Mouse (Mus musculus): ENCODE results near the gene Cluap1. TPM values are rescaled to one million over a fixed set of nuclear protein-coding genes. Genes with fewer than 3 reads are reported as not detected.

Cluap1 gene
- 13.2 and 13.3 TPM in 2 replicates for polyA plus RNA-seq (2014; fragmentation: Nextera tagmentation; extraction: Ambion mirVana)

GRCm38 (mm10) chr16:3908537-3909111 is at the start of gene Cluap1, which contains the start of gene 1700037C18Rik:
Cluap1 (plus strand) TSS chr16:3908801.
1700037C18Rik (minus strand) TSS chr16:3908689.
- Histone ChIP-seq H3K9ac (ENCODE audit: low read depth, low read length) (peak within 1 kb of the TSS; percentile 80), H3K27me3 (ENCODE audit: control insufficient read depth, insufficient read depth, low read length) (no peaks in the 10 kb centered on the region), H3K4me2 (peak within 1 kb of the TSS; percentile 90), H3K4me3 (ENCODE audit: low read depth, low read length) (peak within 1 kb of the TSS; percentile 68), H3K9me3 (replicated peaks; ENCODE audit: control insufficient read depth, low read length) (no peaks in the 10 kb centered on the region), H3K36me3 (ENCODE audit: control insufficient read depth, insufficient read depth, low read length) (peaks cover 19% of the 10 kb centered on the region), H3K27ac (ENCODE audit: low read depth, low read length) (peak within 1 kb of the TSS; percentile 60), H3K4me1 (ENCODE audit: control insufficient read depth, insufficient read depth, low read length) (peaks cover 5% of the 10 kb centered on the region; the same call in 1 of the 2 replicates)
- WGBS (ENCODE audit: insufficient replicate concordance) = under 1% methylated on average over 33 of the region's 33 CpGs
- peak; percentile 97 for ATAC-seq (replicated peaks; ENCODE audit: insufficient number of reproducible peaks, low FRiP score, low TSS enrichment)

- no peaks in the 10 kb centered on the region for H3K27me3 ChIP-seq (ENCODE audit: control insufficient read depth, insufficient read depth, low read length)
- H3K9ac ChIP-seq (ENCODE audit: low read depth, low read length) = no peak overlapping the region
- 84% methylated on average over 4 of the region's 4 CpGs for WGBS (ENCODE audit: insufficient replicate concordance)
- no peaks in the 10 kb centered on the region for H3K9me3 ChIP-seq (replicated peaks; ENCODE audit: control insufficient read depth, low read length)
- no peaks in the 10 kb centered on the region for H3K4me1 ChIP-seq (ENCODE audit: control insufficient read depth, insufficient read depth, low read length)
- no peak overlapping the region for H3K4me3 ChIP-seq (ENCODE audit: low read depth, low read length)
- ATAC-seq (replicated peaks; ENCODE audit: insufficient number of reproducible peaks, low FRiP score, low TSS enrichment) = no peak
- peaks cover 2% of the 10 kb centered on the region for H3K36me3 ChIP-seq (ENCODE audit: control insufficient read depth, insufficient read depth, low read length)
- H3K27ac ChIP-seq (ENCODE audit: low read depth, low read length) = no peak overlapping the region
- no peak overlapping the region for H3K4me2 ChIP-seq
Measured at GRCm38 (mm10) chr16:3859254-3859653, 49.3 kb upstream of the Cluap1 start.

GRCm38 (mm10) chr16:3871815-3872214 is 36.8 kb upstream of the Cluap1 start:
- peaks cover 3% of the 10 kb centered on the region; the same call in 1 of the 2 replicates for H3K4me1 ChIP-seq (ENCODE audit: control insufficient read depth, insufficient read depth, low read length)
- H3K4me2 ChIP-seq = peak overlapping the region; percentile 85
- peak; percentile 5; the same call in 1 of the 2 replicates for ATAC-seq (replicated peaks; ENCODE audit: insufficient number of reproducible peaks, low FRiP score, low TSS enrichment)
- H3K27me3 ChIP-seq (ENCODE audit: control insufficient read depth, insufficient read depth, low read length) = no peaks in the 10 kb centered on the region
- peak overlapping the region; percentile 70 for H3K4me3 ChIP-seq (ENCODE audit: low read depth, low read length)
- peak overlapping the region; percentile 72 for H3K9ac ChIP-seq (ENCODE audit: low read depth, low read length)
- no peak overlapping the region for H3K27ac ChIP-seq (ENCODE audit: low read depth, low read length)
- H3K9me3 ChIP-seq (replicated peaks; ENCODE audit: control insufficient read depth, low read length) = no peaks in the 10 kb centered on the region
- 0 out of 2 replicates have a peak, but pooled peaks cover 1% of the 10 kb centered on the region for H3K36me3 ChIP-seq (ENCODE audit: control insufficient read depth, insufficient read depth, low read length)
- WGBS (ENCODE audit: insufficient replicate concordance) = 4% methylated on average over 16 of the region's 16 CpGs

- Histone ChIP-seq H3K4me3 (ENCODE audit: low read depth, low read length) (peak within 1 kb of the TSS; percentile 70), H3K9ac (ENCODE audit: low read depth, low read length) (peak within 1 kb of the TSS; percentile 79), H3K9me3 (replicated peaks; ENCODE audit: control insufficient read depth, low read length) (no peaks in the 10 kb centered on the region), H3K36me3 (ENCODE audit: control insufficient read depth, insufficient read depth, low read length) (0 out of 2 replicates have a peak, but pooled peaks cover 2% of the 10 kb centered on the region), H3K27me3 (ENCODE audit: control insufficient read depth, insufficient read depth, low read length) (no peaks in the 10 kb centered on the region), H3K4me2 (peak within 1 kb of the TSS; percentile 85), H3K27ac (ENCODE audit: low read depth, low read length) (peak within 1 kb of the TSS; percentile 71), H3K4me1 (ENCODE audit: control insufficient read depth, insufficient read depth, low read length) (peaks cover 3% of the 10 kb centered on the region; the same call in 1 of the 2 replicates)
- WGBS (ENCODE audit: insufficient replicate concordance) = 5% methylated on average over 47 of the region's 47 CpGs
- peak; percentile 97 for ATAC-seq (replicated peaks; ENCODE audit: insufficient number of reproducible peaks, low FRiP score, low TSS enrichment)
Measured at GRCm38 (mm10) chr16:3872216-3873047, 36.2 kb upstream of the Cluap1 start, which contains the start of gene Naa60. Naa60 (plus strand) TSS chr16:3872375.

- Histone ChIP-seq H3K36me3 (ENCODE audit: control insufficient read depth, insufficient read depth, low read length) (0 out of 2 replicates have a peak, but pooled peaks cover 2% of the 10 kb centered on the region), H3K4me3 (ENCODE audit: low read depth, low read length) (no peak overlapping the region), H3K9me3 (replicated peaks; ENCODE audit: control insufficient read depth, low read length) (no peaks in the 10 kb centered on the region), H3K4me1 (ENCODE audit: control insufficient read depth, insufficient read depth, low read length) (peaks cover 3% of the 10 kb centered on the region; the same call in 1 of the 2 replicates), H3K9ac (ENCODE audit: low read depth, low read length) (no peak overlapping the region), H3K27me3 (ENCODE audit: control insufficient read depth, insufficient read depth, low read length) (no peaks in the 10 kb centered on the region), H3K4me2 (no peak overlapping the region), H3K27ac (ENCODE audit: low read depth, low read length) (no peak overlapping the region)
- 92% methylated on average over 4 of the region's 4 CpGs for WGBS (ENCODE audit: insufficient replicate concordance)
- no peak for ATAC-seq (replicated peaks; ENCODE audit: insufficient number of reproducible peaks, low FRiP score, low TSS enrichment)
Measured at GRCm38 (mm10) chr16:3876346-3876745, 32.3 kb upstream of the Cluap1 start.

- Histone ChIP-seq H3K4me1 (ENCODE audit: control insufficient read depth, insufficient read depth, low read length) (peaks cover 10% of the 10 kb centered on the region; the same call in 1 of the 2 replicates), H3K36me3 (ENCODE audit: control insufficient read depth, insufficient read depth, low read length) (no peaks in the 10 kb centered on the region), H3K9me3 (replicated peaks; ENCODE audit: control insufficient read depth, low read length) (no peaks in the 10 kb centered on the region), H3K9ac (ENCODE audit: low read depth, low read length) (peak within 1 kb of the TSS; percentile 91), H3K4me3 (ENCODE audit: low read depth, low read length) (peak within 1 kb of the TSS; percentile 97), H3K27ac (ENCODE audit: low read depth, low read length) (peak within 1 kb of the TSS; percentile 89), H3K4me2 (peak within 1 kb of the TSS; percentile 82), H3K27me3 (ENCODE audit: control insufficient read depth, insufficient read depth, low read length) (no peaks in the 10 kb centered on the region)
- ATAC-seq (replicated peaks; ENCODE audit: insufficient number of reproducible peaks, low FRiP score, low TSS enrichment) = peak; percentile 99
- under 1% methylated on average over 88 of the region's 88 CpGs for WGBS (ENCODE audit: insufficient replicate concordance)
Measured at GRCm38 (mm10) chr16:3884201-3885064, 24.2 kb upstream of the Cluap1 start, which contains the start of the genes Zfp597 and Gm20695. Zfp597 (minus strand) TSS chr16:3884561. Gm20695 (plus strand) TSS chr16:3884648.

- Histone ChIP-seq H3K27ac (ENCODE audit: low read depth, low read length) (peak overlapping the region; percentile 89), H3K27me3 (ENCODE audit: control insufficient read depth, insufficient read depth, low read length) (no peaks in the 10 kb centered on the region), H3K4me3 (ENCODE audit: low read depth, low read length) (peak overlapping the region; percentile 97), H3K9me3 (replicated peaks; ENCODE audit: control insufficient read depth, low read length) (no peaks in the 10 kb centered on the region), H3K9ac (ENCODE audit: low read depth, low read length) (peak overlapping the region; percentile 91), H3K36me3 (ENCODE audit: control insufficient read depth, insufficient read depth, low read length) (no peaks in the 10 kb centered on the region), H3K4me2 (peak overlapping the region; percentile 82), H3K4me1 (ENCODE audit: control insufficient read depth, insufficient read depth, low read length) (peaks cover 10% of the 10 kb centered on the region; the same call in 1 of the 2 replicates)
- no peak for ATAC-seq (replicated peaks; ENCODE audit: insufficient number of reproducible peaks, low FRiP score, low TSS enrichment)
- 5% methylated on average over 10 of the region's 10 CpGs for whole genome bisulfite sequencing (ENCODE audit: insufficient replicate concordance)
Measured at GRCm38 (mm10) chr16:3885065-3885670, 23.4 kb upstream of the Cluap1 start.
